Mouse (Mus musculus): ENCODE results near the gene Srbd1. TPM values are rescaled to one million over a fixed set of nuclear protein-coding genes. Genes with fewer than 3 reads are reported as not detected.

Srbd1 gene
- polyA plus RNA-seq, 1 experiment, result 17.9 TPM

- peaks cover 6% of the 10 kb centered on the region; the same call in 1 of the 2 replicates for H3K4me1 ChIP-seq (ENCODE audit: control insufficient read depth, insufficient read depth, low read length)
- H3K4me3 ChIP-seq (ENCODE audit: insufficient read depth, low read length), result no peak overlapping the region
- H3K27ac ChIP-seq (ENCODE audit: insufficient read depth, low read length), result no peak overlapping the region
- TF ChIP-seq POLR2A (IDR thresholded peaks at IDR 0.05; ENCODE audit: low read depth, low read length), result no peak
- TF ChIP-seq CTCF (IDR thresholded peaks at IDR 0.05; ENCODE audit: borderline replicate concordance, insufficient read depth, low read length), result no peak
Observed at GRCm38 (mm10) chr17:85974591-85974990, 170.4 kb downstream of the Srbd1 start.

GRCm38 (mm10) chr17:85971120-85971519 is 173.9 kb downstream of the Srbd1 start:
- H3K27ac ChIP-seq (ENCODE audit: insufficient read depth, low read length), result no peak overlapping the region
- TF ChIP-seq POLR2A (IDR thresholded peaks at IDR 0.05; ENCODE audit: low read depth, low read length) (no peak), CTCF (IDR thresholded peaks at IDR 0.05; ENCODE audit: borderline replicate concordance, insufficient read depth, low read length) (no peak)
- no peak overlapping the region for H3K4me3 ChIP-seq (ENCODE audit: insufficient read depth, low read length)
- H3K4me1 ChIP-seq (ENCODE audit: control insufficient read depth, insufficient read depth, low read length), result peaks cover 6% of the 10 kb centered on the region; the same call in 1 of the 2 replicates

- Histone ChIP-seq H3K27ac (ENCODE audit: insufficient read depth, low read length) (no peak overlapping the region), H3K4me1 (ENCODE audit: control insufficient read depth, insufficient read depth, low read length) (peaks cover 2% of the 10 kb centered on the region; the same call in 1 of the 2 replicates), H3K4me3 (ENCODE audit: insufficient read depth, low read length) (no peak overlapping the region)
- TF ChIP-seq CTCF (IDR thresholded peaks at IDR 0.05; ENCODE audit: borderline replicate concordance, insufficient read depth, low read length) (no peak), POLR2A (IDR thresholded peaks at IDR 0.05; ENCODE audit: low read depth, low read length) (no peak)
Observed at GRCm38 (mm10) chr17:85961653-85962052, 183.3 kb downstream of the Srbd1 start.

GRCm38 (mm10) chr17:85951771-85952170 is 193.2 kb downstream of the Srbd1 start:
- TF ChIP-seq CTCF (IDR thresholded peaks at IDR 0.05; ENCODE audit: borderline replicate concordance, insufficient read depth, low read length) (no peak), POLR2A (IDR thresholded peaks at IDR 0.05; ENCODE audit: low read depth, low read length) (no peak)
- Histone ChIP-seq H3K4me1 (ENCODE audit: control insufficient read depth, insufficient read depth, low read length) (no peaks in the 10 kb centered on the region), H3K4me3 (ENCODE audit: insufficient read depth, low read length) (no peak overlapping the region), H3K27ac (ENCODE audit: insufficient read depth, low read length) (no peak overlapping the region)

- TF ChIP-seq POLR2A (IDR thresholded peaks at IDR 0.05; ENCODE audit: low read depth, low read length) (no peak), CTCF (IDR thresholded peaks at IDR 0.05; ENCODE audit: borderline replicate concordance, insufficient read depth, low read length) (no peak)
- no peak overlapping the region for H3K27ac ChIP-seq (ENCODE audit: insufficient read depth, low read length)
- H3K4me1 ChIP-seq (ENCODE audit: control insufficient read depth, insufficient read depth, low read length), result no peaks in the 10 kb centered on the region
- no peak overlapping the region for H3K4me3 ChIP-seq (ENCODE audit: insufficient read depth, low read length)
Observed at GRCm38 (mm10) chr17:85949919-85950505, 195.0 kb downstream of the Srbd1 start.

GRCm38 (mm10) chr17:85948911-85949909 is 195.8 kb downstream of the Srbd1 start:
- no peak overlapping the region for H3K4me3 ChIP-seq (ENCODE audit: insufficient read depth, low read length)
- no peaks in the 10 kb centered on the region for H3K4me1 ChIP-seq (ENCODE audit: control insufficient read depth, insufficient read depth, low read length)
- no peak overlapping the region for H3K27ac ChIP-seq (ENCODE audit: insufficient read depth, low read length)
- TF ChIP-seq CTCF (IDR thresholded peaks at IDR 0.05; ENCODE audit: borderline replicate concordance, insufficient read depth, low read length) (no peak), POLR2A (IDR thresholded peaks at IDR 0.05; ENCODE audit: low read depth, low read length) (no peak)

- TF ChIP-seq POLR2A (IDR thresholded peaks at IDR 0.05; ENCODE audit: low read depth, low read length) (no peak), CTCF (IDR thresholded peaks at IDR 0.05; ENCODE audit: borderline replicate concordance, insufficient read depth, low read length) (no peak)
- Histone ChIP-seq H3K4me1 (ENCODE audit: control insufficient read depth, insufficient read depth, low read length) (no peaks in the 10 kb centered on the region), H3K4me3 (ENCODE audit: insufficient read depth, low read length) (no peak overlapping the region), H3K27ac (ENCODE audit: insufficient read depth, low read length) (no peak overlapping the region)
Observed at GRCm38 (mm10) chr17:85944726-85945125, 200.2 kb downstream of the Srbd1 start.

- TF ChIP-seq CTCF (IDR thresholded peaks at IDR 0.05; ENCODE audit: borderline replicate concordance, insufficient read depth, low read length) (no peak), POLR2A (IDR thresholded peaks at IDR 0.05; ENCODE audit: low read depth, low read length) (no peak)
- H3K27ac ChIP-seq (ENCODE audit: insufficient read depth, low read length), result no peak overlapping the region
- no peaks in the 10 kb centered on the region for H3K4me1 ChIP-seq (ENCODE audit: control insufficient read depth, insufficient read depth, low read length)
- no peak overlapping the region for H3K4me3 ChIP-seq (ENCODE audit: insufficient read depth, low read length)
Observed at GRCm38 (mm10) chr17:85943994-85944640, 200.9 kb downstream of the Srbd1 start.

- H3K4me3 ChIP-seq (ENCODE audit: insufficient read depth, low read length), result no peak overlapping the region
- no peaks in the 10 kb centered on the region for H3K4me1 ChIP-seq (ENCODE audit: control insufficient read depth, insufficient read depth, low read length)
- no peak for TF ChIP-seq CTCF (IDR thresholded peaks at IDR 0.05; ENCODE audit: borderline replicate concordance, insufficient read depth, low read length)
- TF ChIP-seq POLR2A (IDR thresholded peaks at IDR 0.05; ENCODE audit: low read depth, low read length), result no peak
- no peak overlapping the region for H3K27ac ChIP-seq (ENCODE audit: insufficient read depth, low read length)
Observed at GRCm38 (mm10) chr17:85943551-85943981, 201.4 kb downstream of the Srbd1 start.
